Mouse (Mus musculus) embryo, embryonic 11 days (tissue): ENCODE results near the gene Hoxc11.

Experiments
- DNase-seq: peaks from one replicate; pipeline ENCODE4 v3.0.0-alpha.2; 2015

Hoxc11 gene

GRCm38 (mm10) chr15:102954192-102955006, at the start of gene Hoxc11:
Gene Hoxc11, plus strand, starts transcription at chr15:102954427.
- DNase-seq, result no peak

GRCm38 (mm10) chr15:102904946-102905345, 49.3 kb upstream of the Hoxc11 start:
- DNase-seq, result no peak

GRCm38 (mm10) chr15:102909536-102909935, 44.7 kb upstream of the Hoxc11 start:
- DNase-seq, result peak; percentile 39

GRCm38 (mm10) chr15:102910038-102910437, 44.2 kb upstream of the Hoxc11 start:
- peak; percentile 57 for DNase-seq

GRCm38 (mm10) chr15:102910496-102911095, 43.6 kb upstream of the Hoxc11 start:
- peak; percentile 59 for DNase-seq

GRCm38 (mm10) chr15:102913038-102913585, 41.1 kb upstream of the Hoxc11 start:
- DNase-seq, result peak; percentile 51

GRCm38 (mm10) chr15:102917972-102918572, 36.2 kb upstream of the Hoxc11 start:
- peak; percentile 44 for DNase-seq

- peak; percentile 35 for DNase-seq
Observed at GRCm38 (mm10) chr15:102918611-102919265, 35.5 kb upstream of the Hoxc11 start.

- no peak for DNase-seq
Observed at GRCm38 (mm10) chr15:102919336-102920180, 34.7 kb upstream of the Hoxc11 start.

- DNase-seq, result peak; percentile 91
Observed at GRCm38 (mm10) chr15:102920619-102921018, 33.6 kb upstream of the Hoxc11 start.

- peak; percentile 28 for DNase-seq
Observed at GRCm38 (mm10) chr15:102921053-102922011, 32.9 kb upstream of the Hoxc11 start, which contains the start of gene Hoxc13. Gene Hoxc13, plus strand, starts transcription at chr15:102921103.

GRCm38 (mm10) chr15:102922012-102922362, 32.2 kb upstream of the Hoxc11 start:
- peak; percentile 65 for DNase-seq

GRCm38 (mm10) chr15:102922636-102923500, 31.4 kb upstream of the Hoxc11 start:
- no peak for DNase-seq

GRCm38 (mm10) chr15:102927032-102927645, 27.1 kb upstream of the Hoxc11 start:
- no peak for DNase-seq

- DNase-seq, result no peak
Observed at GRCm38 (mm10) chr15:102931706-102932358, 22.4 kb upstream of the Hoxc11 start.

- DNase-seq, result no peak
Observed at GRCm38 (mm10) chr15:102934438-102934837, 19.8 kb upstream of the Hoxc11 start.

- DNase-seq, result no peak
Observed at GRCm38 (mm10) chr15:102934897-102935296, 19.3 kb upstream of the Hoxc11 start.

- DNase-seq, result no peak
Observed at GRCm38 (mm10) chr15:102936279-102936972, 17.8 kb upstream of the Hoxc11 start, which contains the start of gene Hoxc12. Gene Hoxc12, plus strand, starts transcription at chr15:102936757.
